Mouse (Mus musculus) midbrain, embryonic 15.5 days (tissue): ENCODE results near the gene Eftud2. TPM values are rescaled to one million over a fixed set of nuclear protein-coding genes. Genes with fewer than 3 reads are reported as not detected.

Experiments
- ATAC-seq: fragments of 200-750 bp; cut with Nextera tagmentation; replicated peaks from 2 replicates; pipeline ENCODE4 v1.8.0; 2017; ENCODE audit warnings: moderate TSS enrichment
- H3K27ac ChIP-seq: fragments of 300-500 bp; sonication (generic); 2 replicates; pipeline ENCODE4 v1.5.1; 2015; ENCODE audit warnings: mild to moderate bottlenecking, inconsistent platforms
- H3K27me3 ChIP-seq: fragments of 300-500 bp; sonication (generic); replicated peaks from 2 replicates; pipeline ENCODE4 v1.6.1; 2015; ENCODE audit warnings: inconsistent platforms
- H3K36me3 ChIP-seq: fragments of 300-500 bp; sonication (generic); replicated peaks from 2 replicates; pipeline ENCODE4 v1.6.1; 2015; ENCODE audit warnings: inconsistent platforms
- H3K4me1 ChIP-seq: fragments of 300-500 bp; sonication (generic); 2 replicates; pipeline ENCODE4 v1.6.1; 2015; ENCODE audit warnings: inconsistent platforms
- H3K4me2 ChIP-seq: fragments of 300-500 bp; sonication (generic); 2 replicates; pipeline ENCODE4 v1.6.1; 2015; ENCODE audit warnings: inconsistent platforms, mild to moderate bottlenecking, moderate library complexity
- H3K4me3 ChIP-seq: fragments of 300-500 bp; sonication (generic); 2 replicates; pipeline ENCODE4 v1.5.1; 2015; ENCODE audit warnings: mild to moderate bottlenecking, inconsistent platforms
- H3K9ac ChIP-seq: fragments of 300-500 bp; sonication (generic); 2 replicates; pipeline ENCODE4 v1.6.1; 2015; ENCODE audit warnings: mild to moderate bottlenecking, inconsistent platforms
- H3K9me3 ChIP-seq: fragments of 300-500 bp; sonication (generic); 2 replicates; pipeline ENCODE4 v1.6.1; 2016; ENCODE audit warnings: inconsistent platforms
- WGBS: fragments of 180-500 bp; shearing (Covaris S2); methylation state at CpG from one replicate; pipeline ENCODE4 v1.1.7; 2015; ENCODE audit warnings: mixed read lengths; 5-methylcytosine and 5-hydroxymethylcytosine counted together
- polyA plus RNA-seq: library from polyadenylated mRNA; unstranded; fragments of >200 nt; fragmentation: Nextera tagmentation; extraction: Ambion mirVana; gene quantifications from 2 replicates; pipeline ENCODE4 v1.2.1, GENCODE M21; 2015

The Eftud2 gene
- polyA plus RNA-seq, 1 experiment from 2014 or later, result 146 TPM

GRCm38 (mm10) chr11:102896641-102897040 lies 15.9 kb upstream of the Eftud2 start:
- Histone ChIP-seq H3K36me3 (no peaks in the 10 kb centered on the region), H3K9ac (no peak overlapping the region), H3K4me2 (no peak overlapping the region), H3K27ac (no peak overlapping the region), H3K4me1 (peaks cover 6% of the 10 kb centered on the region; the same call in 1 of the 2 replicates), H3K9me3 (no peaks in the 10 kb centered on the region), H3K27me3 (peaks cover 37% of the 10 kb centered on the region), H3K4me3 (no peak overlapping the region)
- ATAC-seq, result no peak
- WGBS, result 81% methylated on average over 20 of the region's 20 CpGs

- WGBS, result 82% methylated on average over 9 of the region's 9 CpGs
- Histone ChIP-seq H3K9ac (no peak overlapping the region), H3K4me3 (no peak overlapping the region), H3K4me1 (peaks cover 6% of the 10 kb centered on the region; the same call in 1 of the 2 replicates), H3K27me3 (peaks cover 39% of the 10 kb centered on the region), H3K9me3 (no peaks in the 10 kb centered on the region), H3K4me2 (no peak overlapping the region), H3K27ac (no peak overlapping the region), H3K36me3 (no peaks in the 10 kb centered on the region)
- no peak for ATAC-seq
Observed at GRCm38 (mm10) chr11:102895779-102896178, 15.0 kb upstream of the Eftud2 start.

GRCm38 (mm10) chr11:102894716-102895115 lies 13.9 kb upstream of the Eftud2 start:
- Histone ChIP-seq H3K9ac (no peak overlapping the region), H3K27me3 (peaks cover 39% of the 10 kb centered on the region)

GRCm38 (mm10) chr11:102893015-102893651 lies 12.3 kb upstream of the Eftud2 start:
- Histone ChIP-seq H3K4me3 (peak overlapping the region; percentile 19), H3K9ac (peak overlapping the region; percentile 9; the same call in 1 of the 2 replicates)
- no peak for ATAC-seq

More at GRCm38 (mm10) chr11:102894716-102895115, 13.9 kb upstream of the Eftud2 start:
- no peaks in the 10 kb centered on the region for H3K36me3 ChIP-seq
- H3K9me3 ChIP-seq, result no peaks in the 10 kb centered on the region
- H3K4me3 ChIP-seq, result no peak overlapping the region
- peaks cover 6% of the 10 kb centered on the region; the same call in 1 of the 2 replicates for H3K4me1 ChIP-seq
- ATAC-seq, result no peak
- 83% methylated on average over 4 of the region's 4 CpGs for WGBS
- H3K4me2 ChIP-seq, result no peak overlapping the region
- H3K27ac ChIP-seq, result no peak overlapping the region

GRCm38 (mm10) chr11:102890096-102890495 lies 9.3 kb upstream of the Eftud2 start:
- ATAC-seq, result no peak
- Histone ChIP-seq H3K9ac (no peak overlapping the region), H3K36me3 (no peaks in the 10 kb centered on the region), H3K4me2 (no peak overlapping the region), H3K4me1 (peaks cover 14% of the 10 kb centered on the region; the same call in 1 of the 2 replicates), H3K4me3 (no peak overlapping the region), H3K27ac (no peak overlapping the region), H3K27me3 (peaks cover 37% of the 10 kb centered on the region), H3K9me3 (no peaks in the 10 kb centered on the region)
- WGBS, result 61% methylated on average over 5 of the region's 5 CpGs

More at GRCm38 (mm10) chr11:102893015-102893651, 12.3 kb upstream of the Eftud2 start:
- WGBS, result 4% methylated on average over 43 of the region's 43 CpGs
- Histone ChIP-seq H3K27me3 (peaks cover 43% of the 10 kb centered on the region), H3K36me3 (no peaks in the 10 kb centered on the region), H3K4me1 (peaks cover 11% of the 10 kb centered on the region; the same call in 1 of the 2 replicates), H3K4me2 (peak overlapping the region; percentile 42), H3K9me3 (no peaks in the 10 kb centered on the region), H3K27ac (no peak overlapping the region)

- Histone ChIP-seq H3K36me3 (no peaks in the 10 kb centered on the region), H3K9ac (no peak overlapping the region), H3K4me2 (no peak overlapping the region), H3K4me1 (peaks cover 11% of the 10 kb centered on the region; the same call in 1 of the 2 replicates), H3K9me3 (no peaks in the 10 kb centered on the region), H3K27me3 (peaks cover 19% of the 10 kb centered on the region), H3K27ac (peak overlapping the region; percentile 11), H3K4me3 (no peak overlapping the region)
- peak; percentile 20; the same call in 1 of the 2 replicates for ATAC-seq
- 53% methylated on average over 3 of the region's 3 CpGs for WGBS
Observed at GRCm38 (mm10) chr11:102888135-102888534, 7.3 kb upstream of the Eftud2 start.

GRCm38 (mm10) chr11:102887433-102887832 lies 6.6 kb upstream of the Eftud2 start:
- peaks cover 8% of the 10 kb centered on the region; the same call in 1 of the 2 replicates for H3K4me1 ChIP-seq
- H3K4me3 ChIP-seq, result no peak overlapping the region
- ATAC-seq, result no peak
- no peak overlapping the region for H3K27ac ChIP-seq
- 81% methylated on average over 5 of the region's 5 CpGs for WGBS
- H3K27me3 ChIP-seq, result peaks cover 12% of the 10 kb centered on the region
- H3K36me3 ChIP-seq, result no peaks in the 10 kb centered on the region
- H3K4me2 ChIP-seq, result no peak overlapping the region
- no peak overlapping the region for H3K9ac ChIP-seq
- no peaks in the 10 kb centered on the region for H3K9me3 ChIP-seq

- H3K36me3 ChIP-seq, result no peaks in the 10 kb centered on the region
- no peaks in the 10 kb centered on the region for H3K9me3 ChIP-seq
- 58% methylated on average over 10 of the region's 10 CpGs for WGBS
- no peak for ATAC-seq
- H3K4me1 ChIP-seq, result peaks cover 22% of the 10 kb centered on the region
- H3K27ac ChIP-seq, result no peak within 1 kb of the TSS
- peaks cover 4% of the 10 kb centered on the region; the same call in 1 of the 2 replicates for H3K27me3 ChIP-seq
- no peak within 1 kb of the TSS for H3K4me2 ChIP-seq
- H3K4me3 ChIP-seq, result no peak within 1 kb of the TSS
- H3K9ac ChIP-seq, result no peak within 1 kb of the TSS
Observed at GRCm38 (mm10) chr11:102884616-102885219, 3.9 kb upstream of the Eftud2 start, which contains the start of gene Fam187a. Gene Fam187a, plus strand, starts transcription at chr11:102885169.

- peak; percentile 51 for ATAC-seq
- Histone ChIP-seq H3K27me3 (no peaks in the 10 kb centered on the region), H3K4me3 (peak overlapping the region; percentile 56), H3K4me1 (peaks cover 25% of the 10 kb centered on the region), H3K9me3 (no peaks in the 10 kb centered on the region), H3K27ac (peak overlapping the region; percentile 89), H3K36me3 (peaks cover 9% of the 10 kb centered on the region; the same call in 1 of the 2 replicates), H3K9ac (peak overlapping the region; percentile 63), H3K4me2 (peak overlapping the region; percentile 69)
- 18% methylated on average over 13 of the region's 13 CpGs for WGBS
Observed at GRCm38 (mm10) chr11:102881314-102882198, 771 bp upstream of the Eftud2 start.

GRCm38 (mm10) chr11:102879558-102879957 lies 1.2 kb downstream of the Eftud2 start:
- Histone ChIP-seq H3K27me3 (no peaks in the 10 kb centered on the region), H3K4me3 (peak overlapping the region; percentile 56), H3K9ac (no peak overlapping the region), H3K36me3 (peaks cover 21% of the 10 kb centered on the region), H3K4me1 (peaks cover 25% of the 10 kb centered on the region), H3K4me2 (peak overlapping the region; percentile 69), H3K9me3 (no peaks in the 10 kb centered on the region), H3K27ac (no peak overlapping the region)
- no peak for ATAC-seq
- 54% methylated on average over 2 of the region's 2 CpGs for WGBS

- Histone ChIP-seq H3K4me2 (no peak overlapping the region), H3K27me3 (no peaks in the 10 kb centered on the region), H3K27ac (no peak overlapping the region), H3K4me1 (peaks cover 13% of the 10 kb centered on the region), H3K36me3 (peaks cover 34% of the 10 kb centered on the region), H3K9ac (no peak overlapping the region), H3K4me3 (no peak overlapping the region), H3K9me3 (no peaks in the 10 kb centered on the region)
- no peak for ATAC-seq
- 88% methylated on average over 7 of the region's 7 CpGs for WGBS
Observed at GRCm38 (mm10) chr11:102874801-102875334, 5.9 kb downstream of the Eftud2 start.
